Mouse (Mus musculus) olfactory bulb, adult 2 months (tissue): ENCODE measurements at regions not wholly inside any gene's neighbourhood (a gene's known extent, or its start where the extent isn't known, plus 50 kb on each side); places are given as distances from the start of the nearest gene placed in this dataset.

Experiments
- H3K27ac ChIP-seq: fragments of 200-500 bp; 2 replicates; pipeline ENCODE4 v1.5.1; 2012; ENCODE audit warnings: low read depth, low read length; ENCODE audit not compliant: insufficient read depth
- H3K4me1 ChIP-seq: fragments of 200-500 bp; 2 replicates; pipeline ENCODE4 v1.6.1; 2012; ENCODE audit warnings: low read length; ENCODE audit not compliant: control insufficient read depth, insufficient read depth
- H3K4me3 ChIP-seq: fragments of 200-500 bp; 2 replicates; pipeline ENCODE4 v1.5.1; 2012; ENCODE audit warnings: mild to moderate bottlenecking, low read depth, low read length, moderate library complexity; ENCODE audit not compliant: insufficient read depth
- CTCF ChIP-seq: fragments of 200-500 bp; IDR thresholded peaks from 2 replicates; pipeline ENCODE4 v1.5.1; 2012; ENCODE audit warnings: low read depth, mild to moderate bottlenecking, low read length, moderate library complexity; ENCODE audit not compliant: insufficient read depth
- POLR2A ChIP-seq: fragments of 200-500 bp; IDR thresholded peaks from 2 replicates; pipeline ENCODE4 v1.6.1; 2012; ENCODE audit warnings: mild to moderate bottlenecking, low read depth, low read length, moderate library complexity; ENCODE audit not compliant: insufficient read depth
- WGBS: fragments of 180-500 bp; shearing (Covaris S2); methylation state at CpG from one replicate; pipeline ENCODE4 v1.1.7; 2018; 5-methylcytosine and 5-hydroxymethylcytosine counted together

- TF ChIP-seq POLR2A (no peak), CTCF (no peak)
- Histone ChIP-seq H3K4me3 (no peak overlapping the region), H3K27ac (no peak overlapping the region), H3K4me1 (no peaks in the 10 kb centered on the region)
- 76% methylated on average over 4 of the region's 4 CpGs for WGBS
These were observed 169.7 kb upstream of the Phyhipl start for GRCm38 (mm10) chr10:70825451-70825850.

GRCm38 (mm10) chr10:70824461-70824860 lies 168.7 kb upstream of the Phyhipl start:
- TF ChIP-seq CTCF, result no peak
- TF ChIP-seq POLR2A, result no peak
- Histone ChIP-seq H3K4me3 (no peak overlapping the region), H3K27ac (no peak overlapping the region), H3K4me1 (no peaks in the 10 kb centered on the region)
- WGBS, result 90% methylated on average over 5 of the region's 5 CpGs

- TF ChIP-seq CTCF (no peak), POLR2A (no peak)
- 83% methylated on average over 2 of the region's 2 CpGs for WGBS
- Histone ChIP-seq H3K4me3 (no peak overlapping the region), H3K27ac (no peak overlapping the region), H3K4me1 (no peaks in the 10 kb centered on the region)
These were observed 164.2 kb upstream of the Phyhipl start for GRCm38 (mm10) chr10:70819951-70820350.

GRCm38 (mm10) chr10:70814354-70815131 lies 158.8 kb upstream of the Phyhipl start:
- TF ChIP-seq POLR2A (no peak), CTCF (no peak)
- Histone ChIP-seq H3K4me3 (no peak overlapping the region), H3K27ac (no peak overlapping the region), H3K4me1 (no peaks in the 10 kb centered on the region)
- 57% methylated on average over 15 of the region's 15 CpGs for WGBS

- no peak overlapping the region for H3K27ac ChIP-seq
- TF ChIP-seq POLR2A, result no peak
- no peak for TF ChIP-seq CTCF
- WGBS, result 81% methylated on average over 3 of the region's 3 CpGs
These were observed 153.6 kb upstream of the Phyhipl start for GRCm38 (mm10) chr10:70809411-70809810.

GRCm38 (mm10) chr10:70806786-70807385 lies 151.1 kb upstream of the Phyhipl start:
- H3K27ac ChIP-seq, result no peak overlapping the region
- peaks cover 5% of the 10 kb centered on the region; the same call in 1 of the 2 replicates for H3K4me1 ChIP-seq
- TF ChIP-seq POLR2A, result no peak
- 51% methylated on average over 9 of the region's 9 CpGs for WGBS
- no peak overlapping the region for H3K4me3 ChIP-seq

More at GRCm38 (mm10) chr10:70809411-70809810, 153.6 kb upstream of the Phyhipl start:
- Histone ChIP-seq H3K4me1 (peaks cover 5% of the 10 kb centered on the region; the same call in 1 of the 2 replicates), H3K4me3 (no peak overlapping the region)

- 43% methylated on average over 11 of the region's 11 CpGs for WGBS
- TF ChIP-seq CTCF (no peak), POLR2A (no peak)
- peaks cover 19% of the 10 kb centered on the region for H3K4me1 ChIP-seq
- H3K27ac ChIP-seq, result peak overlapping the region; percentile 95
- H3K4me3 ChIP-seq, result no peak overlapping the region
These were observed 145.1 kb upstream of the Phyhipl start for GRCm38 (mm10) chr10:70800736-70801306.

- no peak overlapping the region for H3K4me3 ChIP-seq
- WGBS, result 46% methylated on average over 5 of the region's 5 CpGs
- peaks cover 19% of the 10 kb centered on the region for H3K4me1 ChIP-seq
- peak overlapping the region; percentile 95 for H3K27ac ChIP-seq
- TF ChIP-seq CTCF (no peak), POLR2A (no peak)
These were observed 144.1 kb upstream of the Phyhipl start for GRCm38 (mm10) chr10:70799906-70800305.

- TF ChIP-seq CTCF, result no peak
- no peak for TF ChIP-seq POLR2A
- peak overlapping the region; percentile 95 for H3K27ac ChIP-seq
- H3K4me1 ChIP-seq, result peaks cover 19% of the 10 kb centered on the region
- H3K4me3 ChIP-seq, result no peak overlapping the region
- WGBS, result 24% methylated on average over 11 of the region's 11 CpGs
These were observed 143.5 kb upstream of the Phyhipl start for GRCm38 (mm10) chr10:70799191-70799742.
